Mouse (Mus musculus) embryonic fibroblast, embryonic 13.5 days (primary cell): ENCODE results near the gene Gucy2d. TPM values are rescaled to one million over a fixed set of nuclear protein-coding genes. Genes with fewer than 3 reads are reported as not detected.

Source experiments
- H3K27ac ChIP-seq: 2 replicates; pipeline ENCODE4 v1.5.1; 2012; ENCODE audit warnings: low read length, control low read depth, inconsistent platforms; ENCODE audit not compliant: insufficient read depth
- H3K4me1 ChIP-seq: 2 replicates; pipeline ENCODE4 v1.6.1; 2011; ENCODE audit warnings: low read length; ENCODE audit not compliant: control insufficient read depth, insufficient read depth
- H3K4me3 ChIP-seq: 2 replicates; pipeline ENCODE4 v1.5.1; 2011; ENCODE audit warnings: mild to moderate bottlenecking, control low read depth, low read length; ENCODE audit not compliant: insufficient read depth
- CTCF ChIP-seq: IDR thresholded peaks from 2 replicates; pipeline ENCODE4 v1.5.1; 2011; ENCODE audit warnings: mild to moderate bottlenecking, control low read depth, low read length, moderate library complexity, borderline replicate concordance; ENCODE audit not compliant: insufficient read depth
- POLR2A ChIP-seq: IDR thresholded peaks from 2 replicates; pipeline ENCODE4 v1.6.1; 2011; ENCODE audit warnings: low read depth, mild to moderate bottlenecking, control low read depth, low read length, moderate library complexity
- polyA plus RNA-seq: library from polyadenylated mRNA; stranded (reverse); fragments of >200 nt; gene quantifications from 2 replicates; pipeline ENCODE4 v1.2.4, GENCODE M21; 2011; ENCODE audit warnings: low read depth; ENCODE audit not compliant: missing spikeins, insufficient read length

The Gucy2d gene
- polyA plus RNA-seq, 1 experiment = not detected

DNA sequence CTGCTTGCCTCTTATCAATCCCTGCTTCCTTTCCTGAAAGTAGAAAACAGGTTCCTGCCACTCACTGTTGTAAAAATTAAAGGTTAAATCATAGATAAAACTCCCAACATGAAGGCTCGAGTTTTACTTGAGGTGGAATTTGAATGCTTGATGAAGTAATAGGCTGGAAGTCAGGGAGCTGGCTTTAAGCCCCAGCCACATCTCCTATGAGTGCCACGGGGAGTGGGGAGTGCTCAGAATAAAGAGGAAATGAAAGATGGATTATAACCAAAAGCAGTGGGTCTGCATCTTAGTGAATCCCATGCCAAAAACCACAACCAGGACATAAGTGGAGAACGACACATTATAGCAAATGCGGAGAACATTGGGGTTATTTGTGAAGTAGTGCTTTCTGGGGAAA is 24.2 kb upstream of the Gucy2d start:
- TF ChIP-seq POLR2A (no peak), CTCF (no peak)
- Histone ChIP-seq H3K4me3 (no peak overlapping the region), H3K27ac (peak overlapping the region; percentile 83), H3K4me1 (peaks cover 24% of the 10 kb centered on the region)

DNA sequence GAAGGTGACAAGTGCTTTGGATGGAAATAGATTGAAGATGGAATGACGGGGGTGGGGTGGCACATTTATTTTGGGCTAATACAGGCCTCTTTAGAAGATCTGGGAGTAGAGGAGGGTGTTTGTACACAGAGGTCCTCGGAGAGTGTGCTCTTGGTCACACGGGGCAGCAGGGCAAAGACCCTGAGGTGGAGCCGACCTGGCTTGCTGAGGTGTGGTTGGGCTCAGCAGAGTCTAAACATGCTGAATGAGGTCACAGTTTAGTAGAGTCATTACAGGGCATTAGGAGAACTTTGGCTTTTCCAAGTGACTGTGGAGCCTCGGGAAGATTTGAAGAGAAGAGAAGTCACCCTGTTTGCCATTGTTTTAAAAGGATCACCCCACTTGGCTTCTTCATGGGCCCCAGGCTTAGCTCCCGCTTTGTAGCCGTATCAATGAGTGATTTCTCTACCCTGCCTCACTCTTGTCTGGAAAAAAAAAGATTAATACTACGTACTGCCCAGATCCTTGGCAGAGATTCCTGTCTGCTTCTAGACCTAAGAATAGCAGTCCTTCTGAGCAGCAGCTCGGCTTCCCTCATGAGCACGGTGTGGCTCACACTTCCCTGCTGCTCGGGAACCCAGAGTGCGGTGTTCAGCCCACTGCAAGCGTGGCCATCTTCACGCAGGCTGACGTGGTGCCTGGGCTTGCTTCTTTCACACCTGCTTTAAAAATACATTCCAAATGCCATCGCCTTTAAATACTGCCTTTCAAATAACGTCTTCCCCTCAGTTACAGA is 22.0 kb upstream of the Gucy2d start:
- no peak for TF ChIP-seq POLR2A
- TF ChIP-seq CTCF = no peak
- peak overlapping the region; percentile 18 for H3K27ac ChIP-seq

GRCm38 (mm10) chr7:98419366-98419765 is 20.9 kb upstream of the Gucy2d start:
- Histone ChIP-seq H3K27ac (peak overlapping the region; percentile 23; the same call in 1 of the 2 replicates), H3K4me3 (peak overlapping the region; percentile 2; the same call in 1 of the 2 replicates), H3K4me1 (peaks cover 21% of the 10 kb centered on the region)
- no peak for TF ChIP-seq CTCF
- TF ChIP-seq POLR2A = no peak

More for the DNA sequence above, 22.0 kb upstream of the Gucy2d start:
- H3K4me1 ChIP-seq = peaks cover 24% of the 10 kb centered on the region
- H3K4me3 ChIP-seq = no peak overlapping the region

DNA sequence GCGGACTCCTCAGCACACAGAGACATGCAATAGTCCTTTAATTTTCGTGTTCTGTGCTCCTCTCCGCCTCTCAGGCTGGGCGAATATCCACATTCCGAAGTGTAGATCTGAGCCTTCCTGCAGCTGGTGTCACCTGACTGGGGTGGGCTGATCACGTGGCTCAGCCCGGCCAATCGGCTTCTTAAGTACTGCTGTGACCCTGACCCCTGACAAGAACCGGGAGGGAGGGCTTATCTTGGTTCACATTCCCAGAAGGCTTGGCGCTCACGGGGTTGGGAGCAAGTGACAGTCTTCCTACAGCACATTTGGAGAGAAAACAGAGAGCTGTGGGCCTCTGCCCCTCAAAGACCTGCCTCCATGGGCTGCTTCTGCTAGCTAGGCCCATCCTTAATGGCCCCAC is 16.7 kb upstream of the Gucy2d start:
- H3K4me1 ChIP-seq = peaks cover 10% of the 10 kb centered on the region; the same call in 1 of the 2 replicates
- H3K27ac ChIP-seq = no peak overlapping the region
- no peak overlapping the region for H3K4me3 ChIP-seq
- TF ChIP-seq POLR2A = no peak

GRCm38 (mm10) chr7:98424396-98424795 is 15.8 kb upstream of the Gucy2d start:
- Histone ChIP-seq H3K27ac (no peak overlapping the region), H3K4me1 (0 out of 2 replicates have a peak, but pooled peaks cover 4% of the 10 kb centered on the region), H3K4me3 (no peak overlapping the region)
- TF ChIP-seq POLR2A (no peak), CTCF (no peak)

GRCm38 (mm10) chr7:98425551-98425950 is 14.7 kb upstream of the Gucy2d start:
- no peak for TF ChIP-seq CTCF
- TF ChIP-seq POLR2A = no peak
- Histone ChIP-seq H3K4me3 (no peak overlapping the region), H3K27ac (no peak overlapping the region), H3K4me1 (no peaks in the 10 kb centered on the region)

GRCm38 (mm10) chr7:98426641-98427040 is 13.6 kb upstream of the Gucy2d start:
- TF ChIP-seq POLR2A = no peak
- TF ChIP-seq CTCF = no peak
- Histone ChIP-seq H3K4me1 (no peaks in the 10 kb centered on the region), H3K4me3 (no peak overlapping the region), H3K27ac (no peak overlapping the region)

DNA sequence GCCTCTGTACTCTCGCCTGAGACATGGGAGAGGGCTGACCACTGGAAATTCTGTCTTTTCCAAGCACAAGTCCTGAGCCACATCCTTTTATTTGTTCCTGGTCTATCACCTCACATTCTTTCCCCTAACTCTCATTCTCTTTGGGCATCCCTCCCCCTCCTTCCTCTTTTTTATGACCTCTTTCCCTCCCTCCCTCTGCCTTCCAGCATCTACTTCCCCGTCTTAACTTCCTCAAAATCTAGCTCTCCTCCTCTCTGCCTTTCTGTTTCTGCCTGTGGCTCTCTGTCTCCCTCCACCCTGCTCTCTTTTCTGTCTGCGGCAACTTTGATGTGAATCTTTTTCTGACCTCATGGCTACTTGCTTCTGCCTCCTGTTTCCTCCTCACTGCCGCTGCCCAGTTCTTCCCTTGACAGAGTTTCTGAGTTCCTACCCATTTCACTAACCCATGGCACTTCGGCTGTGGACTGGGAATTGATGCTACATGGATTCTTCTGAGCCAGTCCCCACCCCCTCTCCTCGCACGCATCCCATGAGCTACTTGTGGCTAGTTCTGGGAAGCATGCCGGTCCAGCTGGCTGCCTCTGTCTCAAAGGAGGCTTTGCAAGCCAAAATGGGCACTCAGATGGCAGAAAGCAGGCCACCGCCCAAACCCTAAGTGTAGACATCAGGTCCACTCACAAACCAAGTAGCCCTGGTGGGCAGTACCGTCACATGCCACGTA is 12.9 kb upstream of the Gucy2d start:
- Histone ChIP-seq H3K4me3 (no peak overlapping the region), H3K4me1 (no peaks in the 10 kb centered on the region), H3K27ac (no peak overlapping the region)
- no peak for TF ChIP-seq CTCF
- no peak for TF ChIP-seq POLR2A

GRCm38 (mm10) chr7:98429579-98429978 is 10.6 kb upstream of the Gucy2d start:
- no peak overlapping the region for H3K27ac ChIP-seq
- no peaks in the 10 kb centered on the region for H3K4me1 ChIP-seq
- no peak overlapping the region for H3K4me3 ChIP-seq
- TF ChIP-seq CTCF (no peak), POLR2A (no peak)

DNA sequence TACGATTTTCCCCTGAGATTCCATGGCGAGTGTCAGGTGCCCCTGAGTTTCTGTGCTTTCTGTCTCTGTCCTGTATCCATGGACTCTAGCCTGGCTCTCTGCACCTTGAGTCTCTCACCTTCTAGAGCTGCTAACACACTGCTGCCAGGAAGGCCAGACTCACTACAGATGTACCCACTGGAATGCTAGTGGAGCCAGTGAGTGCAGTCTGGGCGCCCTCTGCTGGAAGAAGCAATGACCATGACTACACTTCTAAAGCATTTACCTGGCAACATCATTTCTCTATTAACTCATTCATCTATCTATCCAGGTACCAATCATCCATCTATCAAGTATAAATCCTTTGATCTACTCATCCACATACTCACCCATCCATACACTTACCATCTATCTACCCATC is 9.4 kb upstream of the Gucy2d start:
- Histone ChIP-seq H3K27ac (no peak overlapping the region), H3K4me1 (no peaks in the 10 kb centered on the region), H3K4me3 (no peak overlapping the region)
- peak; percentile 97 for TF ChIP-seq CTCF
- no peak for TF ChIP-seq POLR2A
